Mouse (Mus musculus): ENCODE results near the gene Ankrd9. TPM values are rescaled to one million over a fixed set of nuclear protein-coding genes. Genes with fewer than 3 reads are reported as not detected.

The Ankrd9 gene
- polyA plus RNA-seq, 1 experiment from 2014 or later: 14.5 TPM

DNA sequence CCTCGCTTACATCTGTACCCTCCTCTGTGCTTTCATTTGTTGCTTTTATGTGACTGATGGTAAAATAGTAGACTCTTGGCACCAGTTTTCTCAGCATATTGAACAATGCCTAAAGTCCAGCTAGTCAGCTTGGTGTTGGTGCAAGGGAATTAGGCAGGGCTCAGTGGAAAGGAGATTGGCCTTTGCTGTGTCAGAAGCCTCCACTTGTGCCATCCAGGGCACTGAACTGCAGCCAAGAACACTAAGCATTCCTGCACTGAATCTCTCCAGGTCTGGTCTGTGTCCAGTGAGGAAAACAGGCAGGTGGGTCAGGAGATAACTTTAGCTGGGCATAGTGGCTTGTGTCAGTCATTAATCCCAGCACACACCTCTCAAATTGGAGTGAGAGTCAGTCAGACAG lies 29.4 kb downstream of the Ankrd9 start:
- Histone ChIP-seq H3K4me3 (ENCODE audit: low read depth, low read length) (no peak overlapping the region), H3K27me3 (ENCODE audit: control insufficient read depth, insufficient read depth, low read length) (no peaks in the 10 kb centered on the region), H3K9me3 (ENCODE audit: control insufficient read depth, low read length) (no peaks in the 10 kb centered on the region), H3K36me3 (ENCODE audit: control insufficient read depth, insufficient read depth, low read length) (no peaks in the 10 kb centered on the region), H3K4me2 (ENCODE audit: low read depth, severe bottlenecking) (no peak overlapping the region), H3K27ac (replicated peaks; ENCODE audit: low read depth, low read length) (no peak overlapping the region), H3K4me1 (ENCODE audit: control insufficient read depth, insufficient read depth, low read length) (no peaks in the 10 kb centered on the region), H3K9ac (ENCODE audit: low read length) (no peak overlapping the region)
- 97% methylated on average over 1 of the region's 1 CpGs for WGBS
- DNase-seq (ENCODE audit: low spot score) (no peak), ATAC-seq (ENCODE audit: insufficient number of reproducible peaks, low FRiP score, low TSS enrichment, low read depth) (no peak)

DNA sequence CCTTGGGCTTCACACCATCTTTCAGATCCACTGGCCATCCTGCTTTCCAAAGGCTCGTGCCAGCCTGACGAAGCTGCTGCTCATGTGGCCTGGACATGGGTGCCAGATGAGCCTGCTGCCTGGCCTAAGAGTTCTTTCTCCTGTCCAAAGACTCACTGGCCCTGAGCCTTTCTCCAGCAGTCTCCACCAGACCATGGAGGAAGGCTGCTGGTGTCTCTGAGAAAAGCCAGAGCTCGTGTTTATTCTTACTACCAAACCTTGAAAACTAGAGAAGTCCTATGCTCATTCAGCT lies 30.0 kb downstream of the Ankrd9 start:
- no peak for DNase-seq (ENCODE audit: low spot score)

GRCm38 (mm10) chr12:110948082-110948909 lies 30.5 kb downstream of the Ankrd9 start:
- 94% methylated on average over 6 of the region's 6 CpGs for WGBS
- Histone ChIP-seq H3K4me2 (ENCODE audit: low read depth, severe bottlenecking) (no peak overlapping the region), H3K27ac (replicated peaks; ENCODE audit: low read depth, low read length) (no peak overlapping the region), H3K27me3 (ENCODE audit: control insufficient read depth, insufficient read depth, low read length) (no peaks in the 10 kb centered on the region), H3K9ac (ENCODE audit: low read length) (no peak overlapping the region), H3K4me1 (ENCODE audit: control insufficient read depth, insufficient read depth, low read length) (no peaks in the 10 kb centered on the region), H3K9me3 (ENCODE audit: control insufficient read depth, low read length) (no peaks in the 10 kb centered on the region), H3K36me3 (ENCODE audit: control insufficient read depth, insufficient read depth, low read length) (no peaks in the 10 kb centered on the region), H3K4me3 (ENCODE audit: low read depth, low read length) (no peak overlapping the region)
- DNase-seq (ENCODE audit: low spot score): no peak
- ATAC-seq (ENCODE audit: insufficient number of reproducible peaks, low FRiP score, low TSS enrichment, low read depth): no peak

More for the DNA sequence above, 30.0 kb downstream of the Ankrd9 start:
- Histone ChIP-seq H3K27ac (replicated peaks; ENCODE audit: low read depth, low read length) (no peak overlapping the region), H3K27me3 (ENCODE audit: control insufficient read depth, insufficient read depth, low read length) (no peaks in the 10 kb centered on the region), H3K36me3 (ENCODE audit: control insufficient read depth, insufficient read depth, low read length) (no peaks in the 10 kb centered on the region), H3K4me3 (ENCODE audit: low read depth, low read length) (no peak overlapping the region), H3K9me3 (ENCODE audit: control insufficient read depth, low read length) (no peaks in the 10 kb centered on the region), H3K9ac (ENCODE audit: low read length) (no peak overlapping the region), H3K4me2 (ENCODE audit: low read depth, severe bottlenecking) (no peak overlapping the region), H3K4me1 (ENCODE audit: control insufficient read depth, insufficient read depth, low read length) (no peaks in the 10 kb centered on the region)
- ATAC-seq (ENCODE audit: insufficient number of reproducible peaks, low FRiP score, low TSS enrichment, low read depth): no peak
- 92% methylated on average over 3 of the region's 3 CpGs for WGBS

GRCm38 (mm10) chr12:110946216-110946615 lies 32.6 kb downstream of the Ankrd9 start:
- no peak for DNase-seq (ENCODE audit: low spot score)
- no peaks in the 10 kb centered on the region for H3K36me3 ChIP-seq (ENCODE audit: control insufficient read depth, insufficient read depth, low read length)

GRCm38 (mm10) chr12:110940869-110941268 lies 38.0 kb downstream of the Ankrd9 start:
- 0 out of 2 replicates have a peak, but pooled peaks cover 7% of the 10 kb centered on the region for H3K36me3 ChIP-seq (ENCODE audit: control insufficient read depth, insufficient read depth, low read length)
- H3K9ac ChIP-seq (ENCODE audit: low read length): no peak overlapping the region
- no peak overlapping the region for H3K4me2 ChIP-seq (ENCODE audit: low read depth, severe bottlenecking)
- H3K27me3 ChIP-seq (ENCODE audit: control insufficient read depth, insufficient read depth, low read length): no peaks in the 10 kb centered on the region
- DNase-seq (ENCODE audit: low spot score): no peak
- H3K4me3 ChIP-seq (ENCODE audit: low read depth, low read length): no peak overlapping the region
- H3K9me3 ChIP-seq (ENCODE audit: control insufficient read depth, low read length): no peaks in the 10 kb centered on the region
- 94% methylated on average over 3 of the region's 3 CpGs for WGBS
- no peak for ATAC-seq (ENCODE audit: insufficient number of reproducible peaks, low FRiP score, low TSS enrichment, low read depth)
- no peak overlapping the region for H3K27ac ChIP-seq (replicated peaks; ENCODE audit: low read depth, low read length)
- H3K4me1 ChIP-seq (ENCODE audit: control insufficient read depth, insufficient read depth, low read length): no peaks in the 10 kb centered on the region

More at GRCm38 (mm10) chr12:110946216-110946615, 32.6 kb downstream of the Ankrd9 start:
- H3K27me3 ChIP-seq (ENCODE audit: control insufficient read depth, insufficient read depth, low read length): no peaks in the 10 kb centered on the region
- no peak for ATAC-seq (ENCODE audit: insufficient number of reproducible peaks, low FRiP score, low TSS enrichment, low read depth)
- H3K4me2 ChIP-seq (ENCODE audit: low read depth, severe bottlenecking): no peak overlapping the region
- no peak overlapping the region for H3K27ac ChIP-seq (replicated peaks; ENCODE audit: low read depth, low read length)
- 94% methylated on average over 7 of the region's 7 CpGs for WGBS
- H3K4me3 ChIP-seq (ENCODE audit: low read depth, low read length): no peak overlapping the region
- H3K9me3 ChIP-seq (ENCODE audit: control insufficient read depth, low read length): no peaks in the 10 kb centered on the region
- no peak overlapping the region for H3K9ac ChIP-seq (ENCODE audit: low read length)
- no peaks in the 10 kb centered on the region for H3K4me1 ChIP-seq (ENCODE audit: control insufficient read depth, insufficient read depth, low read length)

- no peaks in the 10 kb centered on the region for H3K9me3 ChIP-seq (ENCODE audit: control insufficient read depth, low read length)
- H3K27me3 ChIP-seq (ENCODE audit: control insufficient read depth, insufficient read depth, low read length): no peaks in the 10 kb centered on the region
- WGBS: 97% methylated on average over 5 of the region's 5 CpGs
- 0 out of 2 replicates have a peak, but pooled peaks cover 7% of the 10 kb centered on the region for H3K36me3 ChIP-seq (ENCODE audit: control insufficient read depth, insufficient read depth, low read length)
- no peak overlapping the region for H3K4me3 ChIP-seq (ENCODE audit: low read depth, low read length)
- no peaks in the 10 kb centered on the region for H3K4me1 ChIP-seq (ENCODE audit: control insufficient read depth, insufficient read depth, low read length)
- no peak overlapping the region for H3K27ac ChIP-seq (replicated peaks; ENCODE audit: low read depth, low read length)
- ATAC-seq (ENCODE audit: insufficient number of reproducible peaks, low FRiP score, low TSS enrichment, low read depth) (no peak), DNase-seq (ENCODE audit: low spot score) (no peak)
- H3K9ac ChIP-seq (ENCODE audit: low read length): no peak overlapping the region
- no peak overlapping the region for H3K4me2 ChIP-seq (ENCODE audit: low read depth, severe bottlenecking)
These were observed 39.5 kb downstream of the Ankrd9 start for GRCm38 (mm10) chr12:110939385-110939784.

DNA sequence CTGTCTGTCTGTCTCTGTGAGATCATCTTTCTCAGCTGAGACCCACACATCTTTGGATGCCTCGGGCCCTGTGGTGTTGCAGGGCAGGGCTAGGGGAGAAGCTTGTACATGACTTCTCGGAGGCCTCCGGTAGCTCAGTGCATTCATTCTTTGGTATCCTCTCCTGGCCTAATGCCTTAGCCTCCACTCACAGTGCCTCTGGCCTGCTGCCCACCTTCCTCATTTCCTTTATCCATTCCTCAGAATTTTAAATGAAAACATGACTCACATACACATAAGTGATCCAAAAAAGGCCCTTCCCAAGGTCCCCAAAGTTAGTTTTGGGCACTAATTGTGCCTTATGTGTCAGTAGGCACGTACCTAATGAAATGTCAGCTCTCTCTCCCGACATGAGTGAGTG lies 41.3 kb downstream of the Ankrd9 start:
- Histone ChIP-seq H3K9ac (ENCODE audit: low read length) (no peak overlapping the region), H3K4me3 (ENCODE audit: low read depth, low read length) (no peak overlapping the region), H3K4me2 (ENCODE audit: low read depth, severe bottlenecking) (no peak overlapping the region), H3K27me3 (ENCODE audit: control insufficient read depth, insufficient read depth, low read length) (no peaks in the 10 kb centered on the region), H3K9me3 (ENCODE audit: control insufficient read depth, low read length) (no peaks in the 10 kb centered on the region), H3K4me1 (ENCODE audit: control insufficient read depth, insufficient read depth, low read length) (no peaks in the 10 kb centered on the region), H3K27ac (replicated peaks; ENCODE audit: low read depth, low read length) (no peak overlapping the region), H3K36me3 (ENCODE audit: control insufficient read depth, insufficient read depth, low read length) (peaks cover 9% of the 10 kb centered on the region; the same call in 1 of the 2 replicates)
- WGBS: 91% methylated on average over 5 of the region's 5 CpGs
- DNase-seq (ENCODE audit: low spot score) (no peak), ATAC-seq (ENCODE audit: insufficient number of reproducible peaks, low FRiP score, low TSS enrichment, low read depth) (no peak)

- ATAC-seq (ENCODE audit: insufficient number of reproducible peaks, low FRiP score, low TSS enrichment, low read depth) (no peak), DNase-seq (ENCODE audit: low spot score) (peak; percentile 85)
- 73% methylated on average over 9 of the region's 9 CpGs for WGBS
- Histone ChIP-seq H3K4me3 (ENCODE audit: low read depth, low read length) (no peak overlapping the region), H3K27ac (replicated peaks; ENCODE audit: low read depth, low read length) (no peak overlapping the region), H3K9ac (ENCODE audit: low read length) (no peak overlapping the region), H3K27me3 (ENCODE audit: control insufficient read depth, insufficient read depth, low read length) (no peaks in the 10 kb centered on the region), H3K36me3 (ENCODE audit: control insufficient read depth, insufficient read depth, low read length) (peaks cover 11% of the 10 kb centered on the region; the same call in 1 of the 2 replicates), H3K4me2 (ENCODE audit: low read depth, severe bottlenecking) (no peak overlapping the region), H3K9me3 (ENCODE audit: control insufficient read depth, low read length) (no peaks in the 10 kb centered on the region), H3K4me1 (ENCODE audit: control insufficient read depth, insufficient read depth, low read length) (no peaks in the 10 kb centered on the region)
These were observed 42.7 kb downstream of the Ankrd9 start for GRCm38 (mm10) chr12:110935983-110936620.

All from limb, embryonic 11.5 days (tissue).